9 mouse cellular contexts compared by ENCODE assay signal in the genomic region with DNA sequence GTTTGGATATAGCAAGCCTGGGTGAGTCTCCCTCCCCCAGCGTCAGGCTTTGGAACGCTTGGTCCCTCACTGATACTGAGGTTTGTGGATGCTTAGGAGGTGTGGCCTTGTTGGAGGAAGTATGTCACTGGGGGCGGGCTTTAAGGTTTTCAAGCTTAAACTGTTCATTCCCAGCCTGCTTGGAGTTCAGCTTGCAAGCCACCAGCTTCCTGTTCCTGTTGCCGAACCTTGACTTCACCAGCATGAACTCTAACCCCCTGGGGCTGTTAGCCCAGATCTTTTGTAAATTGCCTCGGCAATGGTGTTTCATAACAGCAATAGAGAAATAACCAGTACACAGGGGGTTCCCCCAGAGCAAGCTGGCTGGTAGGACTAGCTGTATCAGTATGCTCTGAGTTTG.
A peak's percentile ranks its signal among the peaks of the same experiment; 100 is the strongest.
DNase-seq lines count a peak whose midpoint lies in the region; ATAC-seq lines count a peak whose summit lies in the region.
"Had no signal": no experiment of that assay in that cellular context is flagged by ENCODE, and none has a peak within 500 bp of the region (broad histone marks: within the 10 kb centered on the region; RNA-seq: fewer than 3 reads in every experiment).

No protein-coding gene starts in this region.

- H3K9ac ChIP-seq in forebrain, embryonic 13.5 days = no peak overlapping the region
- H3K9ac ChIP-seq: neural tube, embryonic 12.5 days had no signal

- H3K9me3 ChIP-seq in forebrain, embryonic 10.5 days = no peaks in the 10 kb centered on the region; the same call in 1 of the 2 replicates
- H3K9me3 ChIP-seq in forebrain, embryonic 13.5 days (replicated peaks) = no peaks in the 10 kb centered on the region
- H3K9me3 ChIP-seq: neural tube, embryonic 12.5 days had no signal

- WGBS in forebrain, embryonic 10.5 days = 69% methylated on average over 5 of the region's 5 CpGs
- WGBS in forebrain, embryonic 13.5 days = 71% methylated on average over 5 of the region's 5 CpGs

- ATAC-seq in forebrain, embryonic 13.5 days = no peak
- ATAC-seq in granulocyte monocyte progenitor cell, adult 5-6 weeks (replicated peaks; ENCODE audit: poor library complexity, severe bottlenecking) = peak; percentile 92
- peak; percentile 94 for ATAC-seq in megakaryocyte, adult 5-6 weeks (ENCODE audit: poor library complexity, severe bottlenecking)

- H3K27me3 ChIP-seq in forebrain, embryonic 10.5 days (ENCODE audit: poor library complexity, severe bottlenecking) = no peaks in the 10 kb centered on the region
- no peaks in the 10 kb centered on the region for H3K27me3 ChIP-seq in forebrain, embryonic 13.5 days
- H3K27me3 ChIP-seq: neural tube, embryonic 12.5 days had no signal

- peak overlapping the region; percentile 81; the same call in 1 of the 2 replicates for H3K27ac ChIP-seq in forebrain, embryonic 10.5 days
- H3K27ac ChIP-seq in forebrain, embryonic 13.5 days = no peak overlapping the region
- H3K27ac ChIP-seq: neural tube, embryonic 12.5 days had no signal

- H3K36me3 ChIP-seq in forebrain, embryonic 10.5 days (replicated peaks) = no peaks in the 10 kb centered on the region
- no peaks in the 10 kb centered on the region for H3K36me3 ChIP-seq in forebrain, embryonic 13.5 days (ENCODE audit: poor library complexity, severe bottlenecking)
- H3K36me3 ChIP-seq: neural tube, embryonic 12.5 days had no signal

- H3K4me3 ChIP-seq in forebrain, embryonic 10.5 days = no peak overlapping the region
- no peak overlapping the region for H3K4me3 ChIP-seq in forebrain, embryonic 13.5 days
- H3K4me3 ChIP-seq: neural tube, embryonic 12.5 days had no signal

- no peak overlapping the region for H3K4me2 ChIP-seq in forebrain, embryonic 13.5 days
- H3K4me2 ChIP-seq: neural tube, embryonic 12.5 days had no signal

- DNase-seq in forebrain, embryonic 10.5 days (ENCODE audit: extremely low spot score, low spot score) = no peak
- DNase-seq in spleen, postnatal 36 days (ENCODE audit: low spot score in 2 of 2) = peak; percentile 14 to 30
- no peak for DNase-seq in spleen, adult 18-20 months
- DNase-seq in layer of hippocampus, adult 9-10 months (ENCODE audit: low spot score) = no peak
- no peak for DNase-seq in ovary, postnatal 36 days (ENCODE audit: low spot score)

- H3K4me1 ChIP-seq in forebrain, embryonic 10.5 days = peaks cover 22% of the 10 kb centered on the region
- H3K4me1 ChIP-seq in forebrain, embryonic 13.5 days = peaks cover 7% of the 10 kb centered on the region; the same call in 1 of the 2 replicates

Comparison
In these comparisons a context has a peak if more than half of its experiments do, and no peak if none do; other contexts are left out.
1. DNase-seq: peak in spleen, postnatal 36 days (2 of 2); none in forebrain, embryonic 10.5 days (single experiment), spleen, adult 18-20 months (0 of 2), layer of hippocampus, adult 9-10 months (single experiment) and ovary, postnatal 36 days (single experiment).